Mouse (Mus musculus) heart, postnatal 10 days (tissue): ENCODE measurements around the gene Ces5a. TPM values are rescaled to one million over a fixed set of nuclear protein-coding genes. Genes with fewer than 3 reads are reported as not detected.

ENCODE experiments used
- total RNA-seq, 2 experiments: library from RNA; stranded (reverse); gene quantifications; 2 replicates each; pipeline ENCODE4 v1.2.3; 2021

Gene Ces5a
- total RNA-seq, 2 experiments from 2014 or later = not detected

Other genes starting within 250 kb of the Ces5a start
- not detected for gene Ces1g, start 198.5 kb downstream of the Ces5a start, total RNA-seq
- not detected for gene Ces1h, start 156.1 kb downstream of the Ces5a start, total RNA-seq